Mouse (Mus musculus): Measurements from ENCODE around the gene Dedd2. TPM values are rescaled to one million over a fixed set of nuclear protein-coding genes. Genes with fewer than 3 reads are reported as not detected.
"Not testable (repeated sequence)": the region's sequence is repeated elsewhere in the genome, so short reads cannot be mapped to it uniquely, and the experiment has no call there.

The Dedd2 gene
- polyA plus RNA-seq (2014; fragmentation: Nextera tagmentation; extraction: Ambion mirVana) = 11.0 and 11.6 TPM in 2 replicates

GRCm38 (mm10) chr7:25220457-25221101 lies at the start of gene Dedd2:
Dedd2 (minus strand) TSS chr7:25220615.
- 11% methylated on average over 20 of the region's 20 CpGs for WGBS
- peak within 1 kb of the TSS; percentile 78 for H3K9ac ChIP-seq (ENCODE audit: low read length)
- no peaks in the 10 kb centered on the region for H3K27me3 ChIP-seq (ENCODE audit: control insufficient read depth, insufficient read depth, low read length)
- peak within 1 kb of the TSS; percentile 61 for H3K4me3 ChIP-seq (ENCODE audit: low read depth, low read length)
- H3K4me1 ChIP-seq (ENCODE audit: control insufficient read depth, insufficient read depth, low read length) = peaks cover 20% of the 10 kb centered on the region
- ATAC-seq (ENCODE audit: insufficient read depth, low FRiP score, low TSS enrichment) = no peak
- H3K9me3 ChIP-seq (ENCODE audit: control insufficient read depth, low read length) = no peaks in the 10 kb centered on the region
- peak within 1 kb of the TSS; percentile 78 for H3K27ac ChIP-seq (ENCODE audit: low read depth, low read length)
- peak within 1 kb of the TSS; percentile 98 for H3K4me2 ChIP-seq (ENCODE audit: low read depth)
- peaks cover 5% of the 10 kb centered on the region for H3K36me3 ChIP-seq (ENCODE audit: control insufficient read depth, insufficient read depth, low read length)
- DNase-seq (ENCODE audit: low spot score) = peak; percentile 19

- H3K4me1 ChIP-seq (ENCODE audit: control insufficient read depth, insufficient read depth, low read length) = peaks cover 6% of the 10 kb centered on the region; the same call in 1 of the 2 replicates
- H3K36me3 ChIP-seq (ENCODE audit: control insufficient read depth, insufficient read depth, low read length) = no peaks in the 10 kb centered on the region; the same call in 1 of the 2 replicates
- H3K9me3 ChIP-seq (ENCODE audit: control insufficient read depth, low read length) = no peaks in the 10 kb centered on the region
- H3K4me2 ChIP-seq (ENCODE audit: low read depth) = peak overlapping the region; percentile 16; the same call in 1 of the 2 replicates
- DNase-seq (ENCODE audit: low spot score) = no peak
- no peak overlapping the region for H3K27ac ChIP-seq (ENCODE audit: low read depth, low read length)
- H3K4me3 ChIP-seq (ENCODE audit: low read depth, low read length) = no peak overlapping the region
- no peaks in the 10 kb centered on the region for H3K27me3 ChIP-seq (ENCODE audit: control insufficient read depth, insufficient read depth, low read length)
- no peak for ATAC-seq (ENCODE audit: insufficient read depth, low FRiP score, low TSS enrichment)
- 87% methylated on average over 8 of the region's 8 CpGs for WGBS
- H3K9ac ChIP-seq (ENCODE audit: low read length) = no peak overlapping the region; the same call in 1 of the 2 replicates
Measured at GRCm38 (mm10) chr7:25269545-25270271, 49.3 kb upstream of the Dedd2 start.

- H3K27me3 ChIP-seq (ENCODE audit: control insufficient read depth, insufficient read depth, low read length) = no peaks in the 10 kb centered on the region
- DNase-seq (ENCODE audit: low spot score) (no peak), ATAC-seq (ENCODE audit: insufficient read depth, low FRiP score, low TSS enrichment) (no peak)
- no peaks in the 10 kb centered on the region; the same call in 1 of the 2 replicates for H3K36me3 ChIP-seq (ENCODE audit: control insufficient read depth, insufficient read depth, low read length)
- H3K9ac ChIP-seq (ENCODE audit: low read length) = peak overlapping the region; percentile 60
- no peak overlapping the region for H3K27ac ChIP-seq (ENCODE audit: low read depth, low read length)
- peaks cover 6% of the 10 kb centered on the region; the same call in 1 of the 2 replicates for H3K4me1 ChIP-seq (ENCODE audit: control insufficient read depth, insufficient read depth, low read length)
- 55% methylated on average over 4 of the region's 4 CpGs for WGBS
- peak overlapping the region; percentile 65 for H3K4me3 ChIP-seq (ENCODE audit: low read depth, low read length)
- no peaks in the 10 kb centered on the region for H3K9me3 ChIP-seq (ENCODE audit: control insufficient read depth, low read length)
- peak overlapping the region; percentile 66 for H3K4me2 ChIP-seq (ENCODE audit: low read depth)
Measured at GRCm38 (mm10) chr7:25269029-25269428, 48.6 kb upstream of the Dedd2 start.

GRCm38 (mm10) chr7:25268588-25268987 lies 48.2 kb upstream of the Dedd2 start:
- Histone ChIP-seq H3K27ac (ENCODE audit: low read depth, low read length) (peak overlapping the region; percentile 58), H3K9ac (ENCODE audit: low read length) (peak overlapping the region; percentile 60), H3K27me3 (ENCODE audit: control insufficient read depth, insufficient read depth, low read length) (no peaks in the 10 kb centered on the region), H3K9me3 (ENCODE audit: control insufficient read depth, low read length) (no peaks in the 10 kb centered on the region), H3K4me2 (ENCODE audit: low read depth) (peak overlapping the region; percentile 66), H3K4me3 (ENCODE audit: low read depth, low read length) (peak overlapping the region; percentile 65), H3K36me3 (ENCODE audit: control insufficient read depth, insufficient read depth, low read length) (no peaks in the 10 kb centered on the region; the same call in 1 of the 2 replicates), H3K4me1 (ENCODE audit: control insufficient read depth, insufficient read depth, low read length) (peaks cover 6% of the 10 kb centered on the region; the same call in 1 of the 2 replicates)
- 6% methylated on average over 7 of the region's 7 CpGs for WGBS
- DNase-seq (ENCODE audit: low spot score) (no peak), ATAC-seq (ENCODE audit: insufficient read depth, low FRiP score, low TSS enrichment) (no peak)

- DNase-seq (ENCODE audit: low spot score) = peak; percentile 98
- Histone ChIP-seq H3K9ac (ENCODE audit: low read length) (peak overlapping the region; percentile 60), H3K4me3 (ENCODE audit: low read depth, low read length) (peak overlapping the region; percentile 65), H3K4me2 (ENCODE audit: low read depth) (peak overlapping the region; percentile 66), H3K27ac (ENCODE audit: low read depth, low read length) (peak overlapping the region; percentile 58), H3K9me3 (ENCODE audit: control insufficient read depth, low read length) (no peaks in the 10 kb centered on the region), H3K4me1 (ENCODE audit: control insufficient read depth, insufficient read depth, low read length) (peaks cover 6% of the 10 kb centered on the region; the same call in 1 of the 2 replicates), H3K27me3 (ENCODE audit: control insufficient read depth, insufficient read depth, low read length) (no peaks in the 10 kb centered on the region), H3K36me3 (ENCODE audit: control insufficient read depth, insufficient read depth, low read length) (no peaks in the 10 kb centered on the region; the same call in 1 of the 2 replicates)
- ATAC-seq (ENCODE audit: insufficient read depth, low FRiP score, low TSS enrichment) = peak; percentile 94
- WGBS = under 1% methylated on average over 33 of the region's 33 CpGs
Measured at GRCm38 (mm10) chr7:25267751-25268463, 47.5 kb upstream of the Dedd2 start.

- peaks cover 6% of the 10 kb centered on the region; the same call in 1 of the 2 replicates for H3K4me1 ChIP-seq (ENCODE audit: control insufficient read depth, insufficient read depth, low read length)
- H3K27ac ChIP-seq (ENCODE audit: low read depth, low read length) = peak within 1 kb of the TSS; percentile 58
- no peaks in the 10 kb centered on the region for H3K9me3 ChIP-seq (ENCODE audit: control insufficient read depth, low read length)
- DNase-seq (ENCODE audit: low spot score) = peak; percentile 98
- H3K9ac ChIP-seq (ENCODE audit: low read length) = peak within 1 kb of the TSS; percentile 60
- ATAC-seq (ENCODE audit: insufficient read depth, low FRiP score, low TSS enrichment) = peak; percentile 86
- no peaks in the 10 kb centered on the region; the same call in 1 of the 2 replicates for H3K36me3 ChIP-seq (ENCODE audit: control insufficient read depth, insufficient read depth, low read length)
- no peaks in the 10 kb centered on the region for H3K27me3 ChIP-seq (ENCODE audit: control insufficient read depth, insufficient read depth, low read length)
- peak within 1 kb of the TSS; percentile 66 for H3K4me2 ChIP-seq (ENCODE audit: low read depth)
- H3K4me3 ChIP-seq (ENCODE audit: low read depth, low read length) = peak within 1 kb of the TSS; percentile 65
- under 1% methylated on average over 29 of the region's 29 CpGs for WGBS
Measured at GRCm38 (mm10) chr7:25267301-25267750, 46.9 kb upstream of the Dedd2 start, which contains the start of gene Cic. Cic (plus strand) TSS chr7:25267704.

GRCm38 (mm10) chr7:25266180-25266962 lies 46.0 kb upstream of the Dedd2 start:
- Histone ChIP-seq H3K9me3 (ENCODE audit: control insufficient read depth, low read length) (no peaks in the 10 kb centered on the region), H3K4me1 (ENCODE audit: control insufficient read depth, insufficient read depth, low read length) (peaks cover 6% of the 10 kb centered on the region; the same call in 1 of the 2 replicates), H3K27me3 (ENCODE audit: control insufficient read depth, insufficient read depth, low read length) (no peaks in the 10 kb centered on the region), H3K4me3 (ENCODE audit: low read depth, low read length) (no peak overlapping the region), H3K36me3 (ENCODE audit: control insufficient read depth, insufficient read depth, low read length) (no peaks in the 10 kb centered on the region), H3K4me2 (ENCODE audit: low read depth) (no peak overlapping the region), H3K27ac (ENCODE audit: low read depth, low read length) (no peak overlapping the region), H3K9ac (ENCODE audit: low read length) (no peak overlapping the region)
- DNase-seq (ENCODE audit: low spot score) = no peak
- ATAC-seq (ENCODE audit: insufficient read depth, low FRiP score, low TSS enrichment) = no peak
- 90% methylated on average over 8 of the region's 8 CpGs for WGBS

- not testable (repeated sequence) for H3K36me3 ChIP-seq (ENCODE audit: control insufficient read depth, insufficient read depth, low read length); H3K27ac ChIP-seq (ENCODE audit: low read depth, low read length); H3K4me1 ChIP-seq (ENCODE audit: control insufficient read depth, insufficient read depth, low read length); H3K9me3 ChIP-seq (ENCODE audit: control insufficient read depth, low read length); H3K9ac ChIP-seq (ENCODE audit: low read length); H3K27me3 ChIP-seq (ENCODE audit: control insufficient read depth, insufficient read depth, low read length); H3K4me2 ChIP-seq (ENCODE audit: low read depth); ATAC-seq (ENCODE audit: insufficient read depth, low FRiP score, low TSS enrichment); H3K4me3 ChIP-seq (ENCODE audit: low read depth, low read length); DNase-seq (ENCODE audit: low spot score)
- 91% methylated on average over 5 of the region's 5 CpGs for WGBS
Measured at GRCm38 (mm10) chr7:25265743-25266142, 45.3 kb upstream of the Dedd2 start.

Data from neural tube, embryonic 11.5 days (tissue).